Mouse (Mus musculus) forebrain, embryonic 16.5 days (tissue): ENCODE results near the gene Dph5. TPM values are rescaled to one million over a fixed set of nuclear protein-coding genes. Genes with fewer than 3 reads are reported as not detected.

Source experiments
- ATAC-seq: fragments of 200-750 bp; cut with Nextera tagmentation; 2 replicates; pipeline ENCODE4 v1.8.0; 2017; ENCODE audit warnings: mild to moderate bottlenecking, moderate library complexity
- H3K27ac ChIP-seq: fragments of 300-500 bp; sonication (generic); 2 replicates; pipeline ENCODE4 v1.5.1; 2014; ENCODE audit warnings: low read length, control low read depth
- H3K27me3 ChIP-seq: fragments of 300-500 bp; sonication (generic); replicated peaks from 2 replicates; pipeline ENCODE4 v1.6.1; 2014; ENCODE audit warnings: low read length; ENCODE audit not compliant: control insufficient read depth, insufficient read depth
- H3K36me3 ChIP-seq: fragments of 300-500 bp; sonication (generic); 2 replicates; pipeline ENCODE4 v1.6.1; 2014; ENCODE audit not compliant: control insufficient read depth, insufficient read depth
- H3K4me1 ChIP-seq: fragments of 300-500 bp; sonication (generic); replicated peaks from 2 replicates; pipeline ENCODE4 v1.6.1; 2014; ENCODE audit warnings: low read length; ENCODE audit not compliant: control insufficient read depth, insufficient read depth
- H3K4me2 ChIP-seq: fragments of 300-500 bp; sonication (generic); 2 replicates; pipeline ENCODE4 v1.6.1; 2014; ENCODE audit warnings: mild to moderate bottlenecking, low read length, control low read depth
- H3K4me3 ChIP-seq: fragments of 300-500 bp; sonication (generic); replicated peaks from 2 replicates; pipeline ENCODE4 v1.5.1; 2014; ENCODE audit warnings: mild to moderate bottlenecking, low read length, control low read depth
- H3K9ac ChIP-seq: fragments of 300-500 bp; sonication (generic); replicated peaks from 2 replicates; pipeline ENCODE4 v1.6.1; 2014; ENCODE audit warnings: low read depth, low read length, control low read depth
- H3K9me3 ChIP-seq: fragments of 300-500 bp; sonication (generic); 2 replicates; pipeline ENCODE4 v1.6.1; 2016; ENCODE audit warnings: low read length; ENCODE audit not compliant: control insufficient read depth
- WGBS: fragments of 180-500 bp; shearing (Covaris S2); extraction: QIAGEN DNeasy Blood & Tissue Kit; methylation state at CpG from one replicate; pipeline ENCODE4 v1.1.7; 2014; 5-methylcytosine and 5-hydroxymethylcytosine counted together
- microRNA-seq: library from miRNA; unstranded; fragments of <30 nt; microRNA quantifications from one replicate; pipeline ENCODE4, GENCODE M21; 2017
- polyA plus RNA-seq: library from polyadenylated mRNA; unstranded; fragments of >200 nt; fragmentation: Nextera tagmentation; extraction: Ambion mirVana; gene quantifications from 2 replicates; pipeline ENCODE4 v1.2.1, GENCODE M21; 2015

Dph5 gene
- polyA plus RNA-seq, 1 experiment from 2014 or later = 30.2 TPM

DNA sequence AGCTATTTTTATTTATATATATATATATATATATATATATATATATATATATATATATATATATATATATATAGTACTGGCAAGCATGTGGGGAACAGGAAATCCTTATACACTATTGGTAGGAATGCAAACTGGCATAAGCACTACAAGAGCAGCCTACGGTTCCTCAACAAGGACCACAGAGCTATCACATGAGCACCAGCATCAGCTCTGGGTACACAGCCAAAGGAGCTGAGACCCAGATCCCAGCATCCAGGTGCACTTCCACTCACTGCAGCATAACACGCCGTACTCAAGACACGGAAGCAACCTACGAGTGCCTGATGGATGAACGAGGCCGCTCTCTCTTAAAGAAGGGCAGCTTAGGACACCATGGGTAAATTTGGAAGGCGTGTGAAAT is 95.6 kb downstream of the Dph5 start:
- H3K4me2 ChIP-seq = no peak overlapping the region
- no peaks in the 10 kb centered on the region for H3K9me3 ChIP-seq
- WGBS = 95% methylated on average over 8 of the region's 8 CpGs
- no peak overlapping the region for H3K27ac ChIP-seq
- no peaks in the 10 kb centered on the region for H3K4me1 ChIP-seq
- no peak for ATAC-seq
- no peak overlapping the region for H3K4me3 ChIP-seq
- H3K9ac ChIP-seq = no peak overlapping the region
- peaks cover 24% of the 10 kb centered on the region for H3K36me3 ChIP-seq
- no peaks in the 10 kb centered on the region for H3K27me3 ChIP-seq

Small RNA genes within 50 kb of the gene (microRNA-seq; reads per million reads assigned to microRNA genes)
- not detected for gene Mir669n

Other genes starting within 250 kb of the Dph5 start
- 26.4 and 35.0 TPM in 2 replicates for gene S1pr1, start 172.8 kb upstream of the Dph5 start, polyA plus RNA-seq
- gene Slc30a7, start 119.6 kb downstream of the Dph5 start, polyA plus RNA-seq = 19.0 and 22.4 TPM in 2 replicates
- gene Extl2, start 119.6 kb downstream of the Dph5 start, polyA plus RNA-seq = 24.3 and 26.8 TPM in 2 replicates
- gene Vcam1, start 241.9 kb downstream of the Dph5 start, polyA plus RNA-seq = 28.4 and 33.1 TPM in 2 replicates